Mouse (Mus musculus): ENCODE results near the gene Foxo6. TPM values are rescaled to one million over a fixed set of nuclear protein-coding genes. Genes with fewer than 3 reads are reported as not detected.

The Foxo6 gene
- polyA plus RNA-seq, 1 experiment from 2014 or later = 2.0 TPM

DNA sequence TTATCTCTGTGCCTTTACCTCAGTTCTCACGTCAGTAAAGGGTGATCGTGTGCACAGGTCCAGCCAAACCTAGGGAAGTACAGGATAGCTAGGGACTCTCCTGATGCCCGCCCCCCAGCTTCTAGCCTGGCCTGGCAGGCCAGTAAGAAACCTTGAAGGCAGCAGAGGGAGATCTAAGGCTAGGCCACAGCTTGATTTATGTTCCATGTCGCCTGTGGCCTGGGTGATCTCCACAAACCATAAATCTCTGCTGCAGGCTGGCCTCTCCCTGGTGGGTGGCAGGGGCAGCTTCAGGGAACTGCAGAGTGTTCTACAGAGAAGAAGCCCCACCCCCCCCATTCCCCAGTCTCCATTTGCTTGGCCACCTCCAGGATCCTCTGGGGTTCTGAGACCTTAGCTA, 55.2 kb downstream of the Foxo6 start:
- 86% methylated on average over 4 of the region's 4 CpGs for WGBS
- ATAC-seq (ENCODE audit: low FRiP score, low TSS enrichment) (no peak), DNase-seq (no peak)
- Histone ChIP-seq H3K4me1 (ENCODE audit: control insufficient read depth, insufficient read depth, low read length) (peaks cover 4% of the 10 kb centered on the region; the same call in 1 of the 2 replicates), H3K27ac (replicated peaks; ENCODE audit: low read depth, low read length) (no peak overlapping the region), H3K4me3 (replicated peaks; ENCODE audit: low read depth, low read length) (no peak overlapping the region), H3K9me3 (ENCODE audit: control insufficient read depth, low read length) (no peaks in the 10 kb centered on the region), H3K36me3 (ENCODE audit: control insufficient read depth, insufficient read depth, low read length) (no peaks in the 10 kb centered on the region), H3K27me3 (ENCODE audit: control insufficient read depth, insufficient read depth, low read length) (no peaks in the 10 kb centered on the region), H3K4me2 (ENCODE audit: low read length) (no peak overlapping the region), H3K9ac (replicated peaks; ENCODE audit: low read length) (no peak overlapping the region)

DNA sequence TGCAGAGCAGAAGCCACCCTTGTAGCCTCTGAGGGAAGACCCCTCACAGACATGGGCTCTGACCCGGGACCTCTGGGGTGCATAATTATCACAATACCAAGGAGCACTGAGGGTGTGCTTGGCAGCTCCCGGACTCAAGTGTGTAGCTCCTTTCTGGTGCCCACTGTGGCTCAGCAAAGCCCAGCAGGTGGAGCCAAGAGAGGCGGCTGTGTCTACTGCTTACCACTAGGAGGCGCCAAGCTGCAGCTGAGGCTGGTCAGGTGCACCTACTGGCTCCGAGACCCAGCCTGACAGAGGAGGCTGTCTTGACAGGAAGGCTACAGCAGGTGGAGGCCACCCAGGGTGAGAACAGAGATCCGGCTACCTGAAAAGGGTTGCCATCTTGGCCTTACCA, 56.9 kb downstream of the Foxo6 start:
- no peaks in the 10 kb centered on the region for H3K9me3 ChIP-seq (ENCODE audit: control insufficient read depth, low read length)
- H3K4me2 ChIP-seq (ENCODE audit: low read length) = no peak overlapping the region
- H3K4me1 ChIP-seq (ENCODE audit: control insufficient read depth, insufficient read depth, low read length) = peaks cover 5% of the 10 kb centered on the region; the same call in 1 of the 2 replicates
- H3K36me3 ChIP-seq (ENCODE audit: control insufficient read depth, insufficient read depth, low read length) = no peaks in the 10 kb centered on the region
- H3K27ac ChIP-seq (replicated peaks; ENCODE audit: low read depth, low read length) = no peak overlapping the region
- WGBS = 11% methylated on average over 6 of the region's 6 CpGs
- DNase-seq = peak; percentile 87
- no peak overlapping the region for H3K4me3 ChIP-seq (replicated peaks; ENCODE audit: low read depth, low read length)
- no peaks in the 10 kb centered on the region for H3K27me3 ChIP-seq (ENCODE audit: control insufficient read depth, insufficient read depth, low read length)
- no peak overlapping the region for H3K9ac ChIP-seq (replicated peaks; ENCODE audit: low read length)
- peak; percentile 53 for ATAC-seq (ENCODE audit: low FRiP score, low TSS enrichment)

DNA sequence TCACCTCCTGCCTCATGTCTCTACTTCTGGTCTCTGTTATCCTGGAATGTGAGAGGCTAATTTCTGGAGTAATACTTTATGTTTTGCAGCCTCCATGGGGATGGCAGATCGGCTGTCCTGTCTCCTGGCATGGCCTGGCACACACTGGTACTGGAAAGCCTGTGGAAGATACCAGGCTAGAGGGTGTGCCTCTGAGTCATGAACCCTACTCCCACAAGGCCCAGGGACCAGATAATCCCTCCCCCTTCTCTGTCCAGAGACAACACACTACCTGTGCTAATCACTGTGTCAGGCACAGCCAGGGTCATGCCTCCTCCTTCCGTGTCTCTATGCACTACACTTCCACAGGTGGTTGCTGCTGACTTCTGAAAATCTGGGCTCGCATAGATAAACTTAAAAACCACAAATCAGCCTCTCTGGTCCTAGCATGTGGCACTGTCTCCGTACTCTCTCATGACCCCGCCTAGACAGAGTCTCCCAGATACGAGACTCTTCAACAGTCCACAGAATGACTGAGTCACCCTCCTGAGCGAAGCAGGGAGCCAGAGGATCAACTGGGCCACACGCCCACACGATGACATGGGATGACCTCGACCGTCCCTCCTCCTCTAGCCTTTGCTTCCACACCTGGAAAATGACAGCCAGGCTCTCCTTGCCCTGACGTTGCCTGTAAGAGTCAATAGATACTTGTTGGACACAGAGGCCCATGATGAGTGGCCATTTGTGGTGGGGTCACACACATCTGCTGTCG, 57.5 kb downstream of the Foxo6 start:
- DNase-seq (no peak), ATAC-seq (ENCODE audit: low FRiP score, low TSS enrichment) (no peak)
- H3K4me2 ChIP-seq (ENCODE audit: low read length) = no peak overlapping the region
- no peak overlapping the region for H3K4me3 ChIP-seq (replicated peaks; ENCODE audit: low read depth, low read length)
- H3K4me1 ChIP-seq (ENCODE audit: control insufficient read depth, insufficient read depth, low read length) = peaks cover 5% of the 10 kb centered on the region; the same call in 1 of the 2 replicates
- no peaks in the 10 kb centered on the region for H3K36me3 ChIP-seq (ENCODE audit: control insufficient read depth, insufficient read depth, low read length)
- 85% methylated on average over 13 of the region's 13 CpGs for WGBS
- H3K9ac ChIP-seq (replicated peaks; ENCODE audit: low read length) = no peak overlapping the region
- H3K27me3 ChIP-seq (ENCODE audit: control insufficient read depth, insufficient read depth, low read length) = no peaks in the 10 kb centered on the region
- H3K9me3 ChIP-seq (ENCODE audit: control insufficient read depth, low read length) = no peaks in the 10 kb centered on the region
- no peak overlapping the region for H3K27ac ChIP-seq (replicated peaks; ENCODE audit: low read depth, low read length)

DNA sequence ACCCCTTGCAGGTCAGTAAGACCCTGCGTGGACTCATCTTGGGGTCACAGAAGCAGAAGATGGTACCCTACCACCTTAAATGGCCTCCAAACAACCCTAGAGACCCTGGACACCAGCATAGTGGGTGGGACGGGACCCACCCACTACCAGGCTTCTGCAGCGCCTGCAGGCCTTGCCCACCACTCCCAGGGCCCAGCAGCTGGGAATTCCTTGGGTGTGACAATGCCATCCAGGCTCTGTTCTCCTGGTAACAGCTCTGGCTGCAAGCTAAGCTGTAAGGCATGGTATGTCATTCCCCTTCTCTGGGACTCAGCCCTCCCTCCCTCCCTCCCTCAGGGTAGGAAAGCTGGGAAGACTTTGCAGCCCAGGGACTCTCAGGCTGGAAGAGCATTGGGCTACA, 58.5 kb downstream of the Foxo6 start:
- H3K36me3 ChIP-seq (ENCODE audit: control insufficient read depth, insufficient read depth, low read length) = no peaks in the 10 kb centered on the region
- peaks cover 5% of the 10 kb centered on the region; the same call in 1 of the 2 replicates for H3K4me1 ChIP-seq (ENCODE audit: control insufficient read depth, insufficient read depth, low read length)
- DNase-seq (no peak), ATAC-seq (ENCODE audit: low FRiP score, low TSS enrichment) (no peak)
- H3K4me3 ChIP-seq (replicated peaks; ENCODE audit: low read depth, low read length) = no peak overlapping the region
- H3K9me3 ChIP-seq (ENCODE audit: control insufficient read depth, low read length) = no peaks in the 10 kb centered on the region
- H3K27ac ChIP-seq (replicated peaks; ENCODE audit: low read depth, low read length) = no peak overlapping the region
- H3K4me2 ChIP-seq (ENCODE audit: low read length) = no peak overlapping the region
- WGBS = 86% methylated on average over 3 of the region's 3 CpGs
- H3K27me3 ChIP-seq (ENCODE audit: control insufficient read depth, insufficient read depth, low read length) = no peaks in the 10 kb centered on the region
- no peak overlapping the region for H3K9ac ChIP-seq (replicated peaks; ENCODE audit: low read length)

- ATAC-seq (ENCODE audit: low FRiP score, low TSS enrichment) = no peak
- Histone ChIP-seq H3K4me1 (ENCODE audit: control insufficient read depth, insufficient read depth, low read length) (peaks cover 5% of the 10 kb centered on the region; the same call in 1 of the 2 replicates), H3K27ac (replicated peaks; ENCODE audit: low read depth, low read length) (no peak overlapping the region), H3K9ac (replicated peaks; ENCODE audit: low read length) (no peak overlapping the region), H3K9me3 (ENCODE audit: control insufficient read depth, low read length) (no peaks in the 10 kb centered on the region), H3K4me3 (replicated peaks; ENCODE audit: low read depth, low read length) (no peak overlapping the region), H3K36me3 (ENCODE audit: control insufficient read depth, insufficient read depth, low read length) (no peaks in the 10 kb centered on the region), H3K27me3 (ENCODE audit: control insufficient read depth, insufficient read depth, low read length) (no peaks in the 10 kb centered on the region), H3K4me2 (ENCODE audit: low read length) (no peak overlapping the region)
- peak; percentile 34 for DNase-seq
- 35% methylated on average over 2 of the region's 2 CpGs for WGBS
These were observed 59.9 kb downstream of the Foxo6 start for GRCm38 (mm10) chr4:120227224-120227623.

DNA sequence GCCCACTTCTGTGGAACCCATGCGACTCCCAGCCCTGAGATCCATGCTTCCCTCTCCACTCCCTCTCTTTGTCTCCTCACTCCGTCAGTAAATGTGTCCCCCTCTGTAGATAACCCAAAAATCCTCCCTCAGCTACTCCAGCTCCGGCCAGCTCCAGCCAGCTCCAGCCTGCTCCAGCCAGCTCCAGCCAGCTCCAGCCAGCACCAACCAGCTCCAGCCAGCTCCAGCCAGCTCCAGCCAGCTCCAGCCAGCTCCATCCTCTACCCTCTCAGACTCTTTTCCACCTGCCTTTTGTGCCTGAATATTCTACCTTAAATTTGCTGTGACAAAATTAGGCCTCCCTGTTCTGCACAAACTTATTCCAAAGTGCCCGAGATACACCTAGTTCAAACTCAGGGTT, 60.5 kb downstream of the Foxo6 start:
- Histone ChIP-seq H3K4me1 (ENCODE audit: control insufficient read depth, insufficient read depth, low read length) (peaks cover 5% of the 10 kb centered on the region; the same call in 1 of the 2 replicates), H3K36me3 (ENCODE audit: control insufficient read depth, insufficient read depth, low read length) (no peaks in the 10 kb centered on the region), H3K4me3 (replicated peaks; ENCODE audit: low read depth, low read length) (no peak overlapping the region), H3K27ac (replicated peaks; ENCODE audit: low read depth, low read length) (no peak overlapping the region), H3K27me3 (ENCODE audit: control insufficient read depth, insufficient read depth, low read length) (no peaks in the 10 kb centered on the region), H3K4me2 (ENCODE audit: low read length) (no peak overlapping the region), H3K9me3 (ENCODE audit: control insufficient read depth, low read length) (no peaks in the 10 kb centered on the region), H3K9ac (replicated peaks; ENCODE audit: low read length) (no peak overlapping the region)
- 80% methylated on average over 4 of the region's 4 CpGs for WGBS
- DNase-seq = no peak
- no peak for ATAC-seq (ENCODE audit: low FRiP score, low TSS enrichment)

DNA sequence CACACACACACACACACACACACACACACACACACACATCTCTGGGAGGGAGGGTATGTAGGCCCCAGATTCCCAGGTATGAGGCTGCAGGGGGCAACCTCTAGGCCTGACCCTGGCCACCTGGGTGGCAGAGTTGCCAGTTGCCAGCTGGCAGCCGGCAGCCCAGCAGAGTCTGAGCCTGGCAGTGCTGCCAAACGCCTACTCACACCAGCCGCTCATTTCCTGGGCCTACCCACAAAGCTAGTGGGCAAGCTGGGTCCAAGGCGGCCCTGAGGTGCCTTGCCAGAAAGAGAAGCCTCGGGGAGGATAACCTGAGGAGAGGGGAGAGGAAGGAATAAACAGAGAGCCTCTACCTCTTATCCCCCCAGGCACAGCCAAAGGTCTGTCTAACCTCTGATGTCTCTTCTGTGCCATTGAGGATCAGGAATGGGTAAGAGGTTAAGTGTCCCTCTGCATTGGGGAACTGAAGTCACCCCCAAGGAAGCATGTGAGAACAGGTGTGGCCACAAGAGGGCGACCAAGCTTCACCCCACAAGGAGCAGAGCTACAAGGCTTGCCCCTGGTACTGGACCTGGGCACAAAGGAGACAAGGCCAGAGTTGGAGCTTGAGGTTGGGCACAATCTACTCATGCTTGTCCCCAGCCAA, 61.9 kb downstream of the Foxo6 start:
- Histone ChIP-seq H3K4me1 (ENCODE audit: control insufficient read depth, insufficient read depth, low read length) (peaks cover 5% of the 10 kb centered on the region; the same call in 1 of the 2 replicates), H3K4me3 (replicated peaks; ENCODE audit: low read depth, low read length) (no peak overlapping the region), H3K9ac (replicated peaks; ENCODE audit: low read length) (no peak overlapping the region), H3K27ac (replicated peaks; ENCODE audit: low read depth, low read length) (no peak overlapping the region), H3K27me3 (ENCODE audit: control insufficient read depth, insufficient read depth, low read length) (no peaks in the 10 kb centered on the region), H3K36me3 (ENCODE audit: control insufficient read depth, insufficient read depth, low read length) (no peaks in the 10 kb centered on the region), H3K9me3 (ENCODE audit: control insufficient read depth, low read length) (no peaks in the 10 kb centered on the region), H3K4me2 (ENCODE audit: low read length) (no peak overlapping the region)
- WGBS = 55% methylated on average over 6 of the region's 6 CpGs
- ATAC-seq (ENCODE audit: low FRiP score, low TSS enrichment) (0 out of 2 replicates have a peak, but pooled peaks have one; percentile 18), DNase-seq (peak; percentile 85)

DNA sequence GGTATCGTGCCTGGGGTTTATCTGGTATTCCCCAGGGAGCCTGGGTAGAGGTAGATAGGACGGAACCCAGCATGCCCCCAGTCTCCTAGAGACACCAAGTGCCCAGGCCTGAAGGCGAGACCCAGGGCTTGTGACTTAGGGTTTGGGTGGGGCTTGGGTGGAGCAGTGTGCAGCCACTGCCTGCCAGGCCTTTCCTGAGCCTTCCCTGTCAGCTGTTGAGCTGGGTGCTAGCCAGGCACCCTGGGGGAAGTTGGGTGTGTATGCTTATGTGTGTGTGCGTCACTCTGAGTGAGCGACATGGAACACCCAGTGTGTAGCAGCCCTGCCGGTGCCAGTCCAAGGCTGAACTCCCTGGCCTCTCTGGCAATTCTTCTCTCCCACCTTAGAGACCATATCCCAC, 63.3 kb downstream of the Foxo6 start:
- Histone ChIP-seq H3K4me2 (ENCODE audit: low read length) (no peak overlapping the region), H3K27me3 (ENCODE audit: control insufficient read depth, insufficient read depth, low read length) (no peaks in the 10 kb centered on the region), H3K27ac (replicated peaks; ENCODE audit: low read depth, low read length) (no peak overlapping the region), H3K9ac (replicated peaks; ENCODE audit: low read length) (no peak overlapping the region), H3K4me1 (ENCODE audit: control insufficient read depth, insufficient read depth, low read length) (peaks cover 5% of the 10 kb centered on the region; the same call in 1 of the 2 replicates), H3K36me3 (ENCODE audit: control insufficient read depth, insufficient read depth, low read length) (no peaks in the 10 kb centered on the region), H3K9me3 (ENCODE audit: control insufficient read depth, low read length) (no peaks in the 10 kb centered on the region), H3K4me3 (replicated peaks; ENCODE audit: low read depth, low read length) (no peak overlapping the region)
- DNase-seq (no peak), ATAC-seq (ENCODE audit: low FRiP score, low TSS enrichment) (no peak)
- 78% methylated on average over 6 of the region's 6 CpGs for WGBS
